Mouse (Mus musculus): ENCODE data around the gene Olfr433.

- no peak for TF ChIP-seq CTCF (IDR thresholded peaks at IDR 0.05; ENCODE audit: insufficient read depth, low read length)
- no peak for TF ChIP-seq POLR2A (IDR thresholded peaks at IDR 0.05; ENCODE audit: borderline replicate concordance, extremely low read depth, low read depth, low read length)
Measured at GRCm38 (mm10) chr1:174044431-174044830, 3.9 kb downstream of the Olfr433 start.
